Mouse (Mus musculus) midbrain, embryonic 10.5 days (tissue): Measurements from ENCODE around the gene Gm19684. TPM values are rescaled to one million over a fixed set of nuclear protein-coding genes. Genes with fewer than 3 reads are reported as not detected.
"Not testable (repeated sequence)": the region's sequence is repeated elsewhere in the genome, so short reads cannot be mapped to it uniquely, and the experiment has no call there.

Source experiments
- DNase-seq: peaks from one replicate; pipeline ENCODE4 v3.0.0-alpha.2; 2017; ENCODE audit warnings: low spot score
- H3K27ac ChIP-seq: fragments of 300-500 bp; sonication (generic); replicated peaks from 2 replicates; pipeline ENCODE4 v1.5.1; 2016; ENCODE audit warnings: mild to moderate bottlenecking
- H3K27me3 ChIP-seq: fragments of 300-500 bp; sonication (generic); 2 replicates; pipeline ENCODE4 v1.6.1; 2016; ENCODE audit warnings: low read depth, mild to moderate bottlenecking; ENCODE audit not compliant: poor library complexity, severe bottlenecking
- H3K36me3 ChIP-seq: fragments of 300-500 bp; sonication (generic); 2 replicates; pipeline ENCODE4 v1.6.1; 2016; ENCODE audit warnings: mild to moderate bottlenecking, moderate library complexity
- H3K4me1 ChIP-seq: fragments of 300-500 bp; sonication (generic); 2 replicates; pipeline ENCODE4 v1.6.1; 2016
- H3K4me3 ChIP-seq: fragments of 300-500 bp; sonication (generic); 2 replicates; pipeline ENCODE4 v1.5.1; 2016; ENCODE audit warnings: mild to moderate bottlenecking, moderate library complexity
- H3K9me3 ChIP-seq: fragments of 300-500 bp; sonication (generic); replicated peaks from 2 replicates; pipeline ENCODE4 v1.6.1; 2016; ENCODE audit warnings: mild to moderate bottlenecking
- WGBS: fragments of 180-500 bp; shearing (Covaris S2); methylation state at CpG from one replicate; pipeline ENCODE4 v1.1.7; 2016; 5-methylcytosine and 5-hydroxymethylcytosine counted together
- polyA plus RNA-seq: library from polyadenylated mRNA; unstranded; fragments of >200 nt; fragmentation: Nextera tagmentation; extraction: Ambion mirVana; gene quantifications from 2 replicates; pipeline ENCODE4 v1.2.1, GENCODE M21; 2016

The Gm19684 gene
- polyA plus RNA-seq, 1 experiment from 2014 or later, result not detected

- DNase-seq, result peak; percentile 38
- Histone ChIP-seq H3K36me3 (no peaks in the 10 kb centered on the region), H3K4me1 (peaks cover 10% of the 10 kb centered on the region), H3K9me3 (no peaks in the 10 kb centered on the region), H3K27me3 (peaks cover 77% of the 10 kb centered on the region), H3K27ac (no peak overlapping the region), H3K4me3 (peak overlapping the region; percentile 47)
- WGBS, result 1% methylated on average over 78 of the region's 78 CpGs
Observed at GRCm38 (mm10) chr17:36145111-36145860, 23.8 kb downstream of the Gm19684 start.

- H3K27me3 ChIP-seq, result peaks cover 78% of the 10 kb centered on the region
- H3K4me3 ChIP-seq, result peak overlapping the region; percentile 47
- not testable (repeated sequence) for H3K9me3 ChIP-seq, H3K27ac ChIP-seq, H3K36me3 ChIP-seq, DNase-seq, H3K4me1 ChIP-seq
- 2% methylated on average over 13 of the region's 13 CpGs for WGBS
Observed at GRCm38 (mm10) chr17:36145861-36146156, 24.3 kb downstream of the Gm19684 start.

- peaks cover 72% of the 10 kb centered on the region for H3K27me3 ChIP-seq
- not testable (repeated sequence) for H3K9me3 ChIP-seq, H3K36me3 ChIP-seq, H3K27ac ChIP-seq, H3K4me1 ChIP-seq, H3K4me3 ChIP-seq, DNase-seq
- WGBS, result 87% methylated on average over 1 of the region's 1 CpGs
Observed at GRCm38 (mm10) chr17:36146937-36147336, 25.5 kb downstream of the Gm19684 start.

GRCm38 (mm10) chr17:36148468-36148867 lies 27.0 kb downstream of the Gm19684 start:
- H3K4me1 ChIP-seq, H3K4me3 ChIP-seq, H3K36me3 ChIP-seq, DNase-seq, H3K27ac ChIP-seq, H3K9me3 ChIP-seq: not testable (repeated sequence)
- peaks cover 72% of the 10 kb centered on the region for H3K27me3 ChIP-seq
- 67% methylated on average over 5 of the region's 5 CpGs for WGBS

DNA sequence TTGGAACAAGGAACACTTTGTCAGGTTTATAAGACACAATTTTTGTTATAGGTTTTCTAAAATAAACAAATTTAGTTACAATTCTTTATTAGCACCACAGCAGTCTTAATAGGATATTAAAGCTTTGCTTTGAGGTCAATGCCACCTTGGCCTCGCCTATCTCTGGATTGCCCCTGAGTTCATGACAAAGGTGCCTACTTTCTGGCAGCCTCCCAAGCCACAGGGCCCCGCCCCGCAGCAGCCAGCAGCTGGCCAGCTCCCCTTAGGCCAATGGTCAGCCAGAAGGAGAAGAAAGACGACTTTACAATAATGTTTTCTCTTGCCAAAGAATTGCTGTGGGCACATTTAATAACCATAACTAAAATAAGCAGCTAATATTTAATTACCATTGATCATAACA lies 29.7 kb downstream of the Gm19684 start:
- not testable (repeated sequence) for H3K9me3 ChIP-seq, H3K4me1 ChIP-seq, H3K27ac ChIP-seq, H3K36me3 ChIP-seq, DNase-seq, H3K4me3 ChIP-seq
- WGBS, result 57% methylated on average over 4 of the region's 4 CpGs
- peaks cover 74% of the 10 kb centered on the region for H3K27me3 ChIP-seq

- H3K9me3 ChIP-seq, result no peaks in the 10 kb centered on the region
- no peaks in the 10 kb centered on the region for H3K36me3 ChIP-seq
- no peak overlapping the region for H3K27ac ChIP-seq
- H3K4me3 ChIP-seq, result no peak overlapping the region
- H3K27me3 ChIP-seq, result peaks cover 82% of the 10 kb centered on the region
- H3K4me1 ChIP-seq, result peaks cover 4% of the 10 kb centered on the region
- WGBS, result 19% methylated on average over 3 of the region's 3 CpGs
- DNase-seq, result no peak
Observed at GRCm38 (mm10) chr17:36154271-36155149, 33.0 kb downstream of the Gm19684 start.

- WGBS, result under 1% methylated on average over 36 of the region's 36 CpGs
- Histone ChIP-seq H3K4me3 (peak overlapping the region; percentile 47), H3K4me1 (peaks cover 12% of the 10 kb centered on the region), H3K27me3 (peaks cover 97% of the 10 kb centered on the region)
- not testable (repeated sequence) for H3K27ac ChIP-seq, H3K9me3 ChIP-seq, H3K36me3 ChIP-seq
- peak; percentile 48 for DNase-seq
Observed at GRCm38 (mm10) chr17:36157782-36158181, 36.3 kb downstream of the Gm19684 start.

GRCm38 (mm10) chr17:36158264-36158663 lies 36.8 kb downstream of the Gm19684 start:
- H3K27ac ChIP-seq, DNase-seq, H3K9me3 ChIP-seq, H3K36me3 ChIP-seq: not testable (repeated sequence)
- H3K4me3 ChIP-seq, result peak overlapping the region; percentile 47; the same call in 1 of the 2 replicates
- peaks cover 97% of the 10 kb centered on the region for H3K27me3 ChIP-seq
- peaks cover 12% of the 10 kb centered on the region for H3K4me1 ChIP-seq
- WGBS, result 9% methylated on average over 11 of the region's 11 CpGs

DNA sequence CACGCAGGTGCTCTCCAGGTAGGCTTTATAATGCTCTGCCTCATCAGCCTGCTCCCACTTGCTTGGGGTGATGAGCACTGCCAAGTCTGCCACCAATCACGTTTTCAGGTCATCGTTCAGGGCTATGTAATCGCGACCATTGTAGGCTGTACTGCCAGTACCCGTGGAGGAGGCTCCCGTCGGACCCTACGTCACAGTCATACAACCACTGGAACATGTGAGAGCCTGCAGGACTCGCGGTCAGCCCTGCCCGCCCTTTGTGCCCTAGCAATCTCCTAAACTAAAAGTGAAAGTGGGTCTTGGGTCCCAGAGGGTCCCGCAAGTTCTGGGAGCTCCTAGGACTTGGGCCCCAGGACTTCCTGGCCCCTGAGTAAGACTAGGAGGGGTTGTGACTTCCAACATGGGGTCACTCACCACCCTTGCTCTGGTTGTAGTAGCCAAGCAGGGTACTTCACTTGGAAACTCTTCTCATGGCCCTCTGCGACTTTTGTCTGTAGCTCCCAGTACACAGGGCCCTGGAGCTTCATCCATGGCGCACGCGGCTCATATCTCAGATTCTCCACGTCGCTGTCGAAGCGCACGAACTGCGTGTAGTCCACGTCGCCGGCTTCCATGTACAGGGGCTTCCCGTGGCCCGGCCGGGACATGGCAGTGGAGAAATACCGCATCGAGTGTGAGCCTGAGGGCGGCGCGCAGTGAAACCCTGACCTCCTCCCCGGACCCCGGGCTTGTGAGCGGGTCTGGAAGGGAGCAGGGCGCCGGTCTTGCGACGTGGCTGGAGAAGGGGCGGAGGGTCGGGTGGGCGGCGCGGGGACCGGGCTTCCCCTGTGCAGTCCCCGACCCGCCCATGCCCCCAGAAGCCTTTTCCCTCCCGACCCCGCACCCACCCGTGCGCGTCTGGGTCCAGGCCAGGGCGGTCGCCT lies 39.9 kb downstream of the Gm19684 start:
- DNase-seq, result peak; percentile 32
- H3K4me3 ChIP-seq, result peak overlapping the region; percentile 33
- H3K4me1 ChIP-seq, result peaks cover 12% of the 10 kb centered on the region
- no peaks in the 10 kb centered on the region for H3K9me3 ChIP-seq
- peaks cover 98% of the 10 kb centered on the region for H3K27me3 ChIP-seq
- WGBS, result 2% methylated on average over 56 of the region's 56 CpGs
- no peaks in the 10 kb centered on the region for H3K36me3 ChIP-seq
- no peak overlapping the region for H3K27ac ChIP-seq

DNA sequence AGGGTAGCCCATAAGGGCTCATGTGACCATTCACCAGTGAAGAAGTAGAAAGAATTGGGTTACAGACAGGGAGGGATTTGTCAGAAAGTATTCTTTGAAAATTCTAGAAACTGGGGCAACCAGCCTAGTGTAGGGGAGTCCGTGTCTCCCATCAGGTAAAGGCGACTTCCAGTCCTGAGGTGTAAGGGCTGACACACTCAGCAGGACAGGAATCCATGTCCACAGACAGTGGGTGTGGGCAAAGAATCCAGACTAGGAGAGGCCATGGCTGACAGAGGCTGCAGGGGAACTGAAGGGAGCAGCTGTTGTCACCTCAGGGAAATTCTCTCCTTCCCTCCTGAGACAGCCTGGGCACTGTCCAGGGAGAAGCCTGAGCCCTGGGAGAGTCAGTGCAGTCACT lies 45.4 kb downstream of the Gm19684 start:
- not testable (repeated sequence) for H3K9me3 ChIP-seq, DNase-seq, H3K36me3 ChIP-seq, H3K4me3 ChIP-seq, H3K27ac ChIP-seq, H3K4me1 ChIP-seq
- 16% methylated on average over 2 of the region's 2 CpGs for WGBS
- peaks cover 93% of the 10 kb centered on the region for H3K27me3 ChIP-seq

DNA sequence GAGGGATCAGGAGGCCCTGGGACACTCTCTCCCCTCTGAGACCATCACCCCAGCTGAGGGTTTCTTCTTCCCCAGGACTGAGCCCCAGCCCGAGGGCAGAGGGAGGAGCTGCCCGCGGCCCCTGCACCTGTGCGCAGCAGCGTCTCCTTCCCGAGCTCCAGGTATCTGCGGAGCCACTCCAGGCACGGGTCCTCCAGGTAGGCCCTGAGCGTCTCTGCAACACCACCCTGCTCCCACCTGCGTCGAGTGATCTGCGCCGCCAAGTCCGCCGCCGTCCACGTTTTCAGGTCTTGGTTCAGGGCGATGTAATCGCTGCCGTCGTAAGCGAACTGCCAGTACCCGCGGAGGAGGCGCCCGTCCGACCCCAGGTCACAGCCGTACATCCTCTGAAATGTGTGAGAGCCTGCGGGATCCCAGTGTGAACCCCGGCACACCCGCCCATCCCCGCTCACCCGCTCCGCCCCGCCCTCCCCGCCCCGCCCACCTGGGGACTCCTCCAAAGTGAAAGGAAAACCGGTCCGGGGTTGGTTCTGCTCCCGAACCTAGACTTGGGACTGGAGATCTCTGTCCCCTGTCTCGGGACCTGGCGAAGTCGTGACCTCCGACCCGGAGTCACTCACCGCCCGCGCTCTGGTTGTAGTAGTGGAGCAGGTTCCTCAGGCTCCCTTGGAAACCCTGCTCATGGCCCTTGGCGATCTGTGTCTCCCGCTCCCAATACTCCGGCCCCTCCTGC lies 46.0 kb downstream of the Gm19684 start:
- peaks cover 88% of the 10 kb centered on the region for H3K27me3 ChIP-seq
- DNase-seq, result peak; percentile 28
- WGBS, result 1% methylated on average over 51 of the region's 51 CpGs

More for the DNA sequence above, 46.0 kb downstream of the Gm19684 start:
- Histone ChIP-seq H3K36me3 (no peaks in the 10 kb centered on the region), H3K9me3 (peaks cover 4% of the 10 kb centered on the region; the same call in 1 of the 2 replicates), H3K4me1 (peaks cover 10% of the 10 kb centered on the region), H3K27ac (no peak overlapping the region), H3K4me3 (peak overlapping the region; percentile 37)
